Mouse (Mus musculus) gastrocnemius, postnatal 25 days (tissue): ENCODE results near the gene Cxcr4. TPM values are rescaled to one million over a fixed set of nuclear protein-coding genes. Genes with fewer than 3 reads are reported as not detected.
"Not testable (repeated sequence)": the region's sequence is repeated elsewhere in the genome, so short reads cannot be mapped to it uniquely, and the experiment has no call there.

ENCODE experiments used
- DNase-seq: peaks from one replicate; pipeline ENCODE4 v3.0.0; 2022
- total RNA-seq, 2 experiments: library from RNA; stranded (reverse); gene quantifications; 1 replicate in 1 of 2; 2 replicates in 1 of 2; pipeline ENCODE4 v1.2.3; 2021

Cxcr4 gene
- total RNA-seq, 2 experiments from 2014 or later = 3.1 to 4.5 TPM

GRCm38 (mm10) chr1:128597209-128597782 lies 5.2 kb upstream of the Cxcr4 start:
- no peak for DNase-seq

GRCm38 (mm10) chr1:128595528-128595927 lies 3.4 kb upstream of the Cxcr4 start:
- DNase-seq = no peak

DNA sequence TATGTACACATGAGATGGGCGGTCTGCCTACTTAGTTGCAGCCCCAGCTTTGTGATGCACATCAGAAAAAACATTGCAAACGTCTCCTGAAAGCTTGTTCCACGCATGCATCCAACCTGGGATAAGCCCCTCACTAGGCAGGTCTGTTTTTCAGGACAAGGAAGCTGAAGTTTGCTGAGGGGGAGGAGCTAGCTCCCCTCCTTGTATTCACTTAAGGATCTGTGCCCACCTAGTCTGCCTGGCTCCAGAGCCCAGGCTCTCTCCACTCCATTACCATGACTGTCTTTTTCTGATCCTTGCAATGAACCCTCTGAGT lies 3.0 kb upstream of the Cxcr4 start:
- DNase-seq = no peak

- no peak for DNase-seq
Observed at GRCm38 (mm10) chr1:128594353-128595104, 2.4 kb upstream of the Cxcr4 start.

- DNase-seq = peak; percentile 44
Observed at GRCm38 (mm10) chr1:128592961-128593501, 938 bp upstream of the Cxcr4 start.

- no peak for DNase-seq
Observed at GRCm38 (mm10) chr1:128591721-128592210, 327 bp downstream of the Cxcr4 start.

DNA sequence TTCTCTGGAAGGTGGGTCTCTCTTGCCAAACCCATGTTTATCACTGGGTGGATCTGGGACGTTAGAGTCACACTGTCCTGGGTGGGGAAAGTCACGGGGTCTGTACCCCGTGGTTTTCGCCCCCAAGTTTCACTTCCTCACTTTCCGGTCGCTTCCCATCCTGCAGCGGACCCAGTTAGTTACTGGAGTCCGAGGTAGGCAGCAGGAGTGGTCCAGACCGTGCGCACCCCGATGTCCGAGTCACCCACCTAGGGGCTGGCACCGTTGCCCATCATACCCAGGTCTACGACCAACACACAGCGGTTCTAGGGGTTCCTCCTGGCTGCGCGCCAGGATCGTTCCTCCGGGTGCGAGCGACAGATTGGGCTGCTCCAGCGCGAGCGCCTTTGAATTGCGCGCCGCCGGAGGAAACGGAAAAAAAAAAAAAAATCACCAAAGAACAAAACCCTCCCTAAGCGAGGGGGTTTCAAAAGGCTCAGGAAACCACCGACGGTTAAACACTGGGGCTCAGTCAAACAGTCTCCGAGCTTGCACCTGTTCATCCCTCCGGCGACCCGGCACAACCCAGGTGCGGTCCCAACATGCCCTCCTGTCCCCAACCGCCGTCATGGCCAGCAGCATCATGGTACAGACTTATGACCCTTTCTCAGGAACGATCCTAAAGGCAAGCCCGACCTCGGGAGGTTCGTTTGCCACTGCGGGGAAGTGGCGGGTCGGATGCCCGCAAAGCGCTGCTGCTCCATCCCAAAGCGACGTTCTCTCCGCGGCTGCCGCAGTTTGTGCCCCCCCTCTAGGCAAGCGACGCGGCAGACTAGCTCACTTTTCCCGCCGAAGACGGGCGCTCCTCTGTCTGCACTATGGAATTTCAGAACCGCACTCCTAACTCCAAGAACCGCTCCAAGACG lies 1.0 kb downstream of the Cxcr4 start:
- DNase-seq = peak; percentile 46

DNA sequence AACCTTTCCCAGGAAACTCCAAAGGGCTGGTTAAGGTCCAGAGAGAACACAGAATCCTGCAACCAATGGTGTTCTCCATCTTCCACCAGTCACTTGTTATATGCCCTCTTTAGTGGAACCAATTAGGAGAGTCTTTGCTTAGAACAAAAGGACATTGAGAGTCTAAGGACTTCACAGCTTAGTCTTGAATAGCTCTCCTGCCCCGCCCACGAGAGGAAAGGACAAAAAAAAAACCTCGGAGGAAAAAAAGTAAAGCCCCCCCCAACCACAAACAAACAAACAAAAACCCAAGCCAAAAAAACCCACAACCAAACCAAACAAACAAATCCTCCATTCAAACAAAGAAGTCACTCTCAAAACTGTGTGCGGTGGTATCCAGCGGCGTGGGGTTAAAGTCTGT lies 2.1 kb downstream of the Cxcr4 start:
- DNase-seq = no peak

- DNase-seq = no peak
Observed at GRCm38 (mm10) chr1:128589488-128589887, 2.6 kb downstream of the Cxcr4 start.

GRCm38 (mm10) chr1:128588337-128588736 lies 3.8 kb downstream of the Cxcr4 start:
- DNase-seq = no peak

DNA sequence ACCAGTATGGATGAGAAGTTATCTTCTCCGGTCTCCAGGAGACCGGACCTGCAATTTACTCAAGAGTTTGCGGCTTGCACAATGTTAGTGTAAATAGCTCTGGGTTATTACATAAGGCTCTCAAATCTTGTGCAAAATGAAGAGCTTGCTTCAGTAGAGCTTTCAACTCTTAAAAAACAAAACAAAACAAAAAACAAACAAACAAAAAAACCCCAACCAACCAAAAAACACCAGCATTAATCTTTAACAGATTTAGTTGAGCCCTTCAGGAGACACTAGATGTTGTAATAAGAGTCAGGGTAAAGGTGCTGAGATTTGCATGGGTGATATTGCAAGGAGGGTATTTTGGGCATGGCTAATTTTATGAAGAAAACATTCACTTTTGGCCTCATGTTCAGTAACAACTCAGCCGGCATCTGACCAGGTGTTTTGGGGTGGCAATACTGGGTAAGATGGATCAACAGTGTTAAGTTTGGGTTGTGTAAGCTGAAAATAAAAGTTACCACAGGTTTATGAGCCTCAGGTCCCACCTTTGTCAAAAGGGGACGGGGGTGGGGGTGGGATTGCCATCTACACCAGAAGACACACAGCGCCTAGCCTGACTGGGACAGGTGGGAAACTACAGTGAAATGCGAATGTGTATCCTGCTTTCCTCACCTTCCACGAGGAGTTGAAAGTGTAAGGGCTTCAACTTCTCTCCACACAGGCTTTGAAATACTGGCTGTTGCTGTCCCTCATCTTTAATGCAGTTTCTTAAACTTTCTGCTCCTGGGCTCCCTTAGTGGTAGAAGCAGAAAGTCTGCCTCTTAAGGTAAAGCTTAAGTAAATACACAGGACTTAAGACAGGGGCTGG lies 4.9 kb downstream of the Cxcr4 start:
- no peak for DNase-seq

DNA sequence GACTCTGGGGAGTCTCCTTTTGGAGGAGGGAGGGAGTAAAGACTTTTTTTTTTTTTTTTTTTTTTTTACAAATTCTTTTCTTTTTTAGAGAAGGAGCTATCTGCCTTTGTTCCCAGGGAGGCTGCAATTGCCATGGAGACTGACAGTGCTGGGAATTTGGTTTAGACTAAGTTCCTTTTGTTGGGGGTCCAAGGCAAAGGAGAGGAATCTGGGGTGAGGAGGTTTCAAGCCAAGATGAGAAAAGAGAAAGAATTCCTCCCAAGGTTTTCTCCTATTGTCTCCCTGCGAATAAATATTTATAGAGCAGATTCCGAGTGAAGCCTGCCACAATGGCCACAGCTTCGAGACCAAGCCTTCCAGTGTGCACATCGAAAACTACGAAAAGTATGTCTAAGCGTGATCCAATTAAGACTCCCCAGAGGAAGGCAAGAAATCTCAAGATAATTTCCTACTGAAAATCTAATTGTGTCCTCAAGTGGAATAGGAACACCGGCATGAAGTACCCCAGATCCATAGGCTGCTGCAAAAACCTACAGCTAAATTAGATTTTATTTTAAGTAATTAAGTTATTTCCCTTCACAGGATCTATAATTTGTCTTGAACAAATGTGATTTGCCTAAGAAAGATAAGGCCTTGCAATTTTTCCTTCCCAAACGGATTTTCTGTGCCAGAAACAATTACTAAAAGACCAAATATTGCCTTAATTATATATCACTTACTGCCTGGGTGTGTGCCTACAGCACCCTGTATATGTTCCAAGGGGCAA lies 5.7 kb downstream of the Cxcr4 start:
- DNase-seq = no peak

DNA sequence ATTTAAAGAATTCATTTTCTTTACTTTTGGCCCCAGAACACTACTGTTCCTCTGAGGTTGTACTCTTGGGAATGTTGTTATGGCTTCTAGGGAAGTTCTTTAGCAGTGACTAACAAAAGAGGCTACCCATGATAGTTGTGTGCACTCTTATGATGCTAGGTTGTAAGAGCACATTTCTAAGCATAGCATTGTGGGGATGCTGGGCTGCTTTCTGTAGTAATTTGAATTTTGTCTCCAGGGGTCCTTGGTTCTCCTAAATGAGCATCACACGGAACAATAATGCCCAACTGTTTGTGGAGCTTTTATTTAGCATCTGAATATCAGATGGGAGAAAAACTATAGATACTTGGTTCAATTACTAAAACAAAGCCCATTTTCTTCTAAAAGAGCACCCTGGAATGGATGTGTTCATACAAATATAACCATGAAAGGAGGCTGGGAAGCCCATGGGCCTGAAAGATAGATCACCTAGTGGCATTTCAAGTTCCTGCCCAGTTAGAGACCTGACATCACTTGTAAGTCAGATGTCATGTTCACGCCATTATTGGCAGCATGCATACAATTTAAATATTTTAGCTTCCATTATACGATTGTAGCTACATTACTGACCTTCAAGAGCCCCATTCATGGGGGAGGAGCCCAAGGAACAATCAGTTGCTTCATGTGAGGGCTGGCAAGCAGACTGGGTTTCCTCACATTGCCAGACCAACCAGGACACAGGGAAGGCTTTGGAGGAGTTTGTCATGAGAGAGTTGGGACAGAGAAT lies 6.5 kb downstream of the Cxcr4 start:
- no peak for DNase-seq

- not testable (repeated sequence) for DNase-seq
Observed at GRCm38 (mm10) chr1:128584716-128585115, 7.4 kb downstream of the Cxcr4 start.

DNA sequence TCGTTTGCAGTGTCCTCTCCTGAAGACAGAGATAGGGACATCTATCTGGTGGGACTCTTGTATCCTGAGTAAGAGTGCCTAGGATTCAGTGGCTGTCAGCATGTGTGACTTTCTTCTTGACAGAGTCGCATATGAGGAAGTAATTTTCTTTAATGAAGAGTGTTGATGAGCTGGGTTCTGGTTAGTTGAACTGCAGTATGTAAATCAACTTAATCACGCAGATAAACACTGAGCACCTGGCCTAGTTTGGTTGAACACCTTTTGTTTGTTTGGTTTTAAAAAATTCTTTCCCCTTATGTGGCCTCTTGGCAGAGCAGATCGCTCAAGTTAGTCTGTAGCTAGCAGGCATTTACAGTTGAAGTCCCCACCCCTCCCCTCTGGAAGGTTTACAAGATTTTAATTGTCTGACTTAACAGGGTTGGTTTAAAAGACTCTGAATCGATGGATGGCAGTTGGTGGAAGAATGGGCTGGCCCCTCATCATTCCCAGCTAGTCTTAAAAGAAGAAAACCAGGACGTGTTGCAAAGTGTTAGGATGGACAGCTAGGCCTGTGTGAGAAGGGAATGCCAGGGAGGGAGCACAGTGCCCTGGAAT lies 8.7 kb downstream of the Cxcr4 start:
- no peak for DNase-seq

GRCm38 (mm10) chr1:128580321-128580720 lies 11.8 kb downstream of the Cxcr4 start:
- DNase-seq = no peak

- DNase-seq = no peak
Observed at GRCm38 (mm10) chr1:128578454-128578853, 13.6 kb downstream of the Cxcr4 start.

GRCm38 (mm10) chr1:128575096-128575495 lies 17.0 kb downstream of the Cxcr4 start:
- DNase-seq = no peak

GRCm38 (mm10) chr1:128571033-128571432 lies 21.1 kb downstream of the Cxcr4 start:
- no peak for DNase-seq
